Mouse (Mus musculus) kidney, postnatal 0 days (tissue): Measurements from ENCODE around the gene Sall2. TPM values are rescaled to one million over a fixed set of nuclear protein-coding genes. Genes with fewer than 3 reads are reported as not detected.

ENCODE experiments used
- ATAC-seq: fragments of 200-750 bp; cut with Nextera tagmentation; replicated peaks from 2 replicates; pipeline ENCODE4 v1.8.0; 2017; ENCODE audit warnings: low read depth, moderate number of reproducible peaks, moderate TSS enrichment, moderate library complexity; ENCODE audit not compliant: low FRiP score
- DNase-seq: peaks from one replicate; pipeline ENCODE4 v3.0.0-alpha.2; 2016; ENCODE audit warnings: low spot score
- H3K27ac ChIP-seq: fragments of 300-500 bp; sonication (generic); 2 replicates; pipeline ENCODE4 v1.5.1; 2014; ENCODE audit warnings: mild to moderate bottlenecking
- H3K27me3 ChIP-seq: fragments of 300-500 bp; sonication (generic); 2 replicates; pipeline ENCODE4 v1.6.1; 2014; ENCODE audit warnings: low read length, mixed read lengths; ENCODE audit not compliant: insufficient read depth
- H3K36me3 ChIP-seq: fragments of 300-500 bp; sonication (generic); 2 replicates; pipeline ENCODE4 v1.6.1; 2014; ENCODE audit warnings: low read length, mixed read lengths; ENCODE audit not compliant: insufficient read depth
- H3K4me1 ChIP-seq: fragments of 300-500 bp; sonication (generic); replicated peaks from 2 replicates; pipeline ENCODE4 v1.6.1; 2014; ENCODE audit warnings: antibody characterized with exemption, low read length, mixed read lengths; ENCODE audit not compliant: insufficient read depth
- H3K4me2 ChIP-seq: fragments of 300-500 bp; sonication (generic); 2 replicates; pipeline ENCODE4 v1.6.1; 2014; ENCODE audit warnings: mild to moderate bottlenecking, low read length, moderate library complexity, mixed read lengths
- H3K4me3 ChIP-seq: fragments of 300-500 bp; sonication (generic); replicated peaks from 2 replicates; pipeline ENCODE4 v1.5.1; 2014; ENCODE audit warnings: low read depth, low read length
- H3K9ac ChIP-seq: fragments of 300-500 bp; sonication (generic); 2 replicates; pipeline ENCODE4 v1.6.1; 2014; ENCODE audit warnings: low read depth, low read length
- H3K9me3 ChIP-seq: fragments of 300-500 bp; sonication (generic); replicated peaks from 2 replicates; pipeline ENCODE4 v1.6.1; 2016; ENCODE audit warnings: low read length, inconsistent platforms, mixed read lengths
- CTCF ChIP-seq: IDR thresholded peaks from 2 replicates; pipeline ENCODE4 v1.5.1; 2016; ENCODE audit warnings: antibody characterized with exemption, low read depth, mild to moderate bottlenecking, moderate library complexity
- WGBS: fragments of 180-500 bp; shearing (Covaris S2); extraction: QIAGEN DNeasy Blood & Tissue Kit; methylation state at CpG from one replicate; pipeline ENCODE4 v1.1.7; 2014; 5-methylcytosine and 5-hydroxymethylcytosine counted together
- polyA plus RNA-seq: library from polyadenylated mRNA; unstranded; fragments of >200 nt; fragmentation: Nextera tagmentation; extraction: Ambion mirVana; gene quantifications from 2 replicates; pipeline ENCODE4 v1.2.1, GENCODE M21; 2015

The Sall2 gene
- polyA plus RNA-seq, 1 experiment from 2014 or later, result 20.9 TPM

DNA sequence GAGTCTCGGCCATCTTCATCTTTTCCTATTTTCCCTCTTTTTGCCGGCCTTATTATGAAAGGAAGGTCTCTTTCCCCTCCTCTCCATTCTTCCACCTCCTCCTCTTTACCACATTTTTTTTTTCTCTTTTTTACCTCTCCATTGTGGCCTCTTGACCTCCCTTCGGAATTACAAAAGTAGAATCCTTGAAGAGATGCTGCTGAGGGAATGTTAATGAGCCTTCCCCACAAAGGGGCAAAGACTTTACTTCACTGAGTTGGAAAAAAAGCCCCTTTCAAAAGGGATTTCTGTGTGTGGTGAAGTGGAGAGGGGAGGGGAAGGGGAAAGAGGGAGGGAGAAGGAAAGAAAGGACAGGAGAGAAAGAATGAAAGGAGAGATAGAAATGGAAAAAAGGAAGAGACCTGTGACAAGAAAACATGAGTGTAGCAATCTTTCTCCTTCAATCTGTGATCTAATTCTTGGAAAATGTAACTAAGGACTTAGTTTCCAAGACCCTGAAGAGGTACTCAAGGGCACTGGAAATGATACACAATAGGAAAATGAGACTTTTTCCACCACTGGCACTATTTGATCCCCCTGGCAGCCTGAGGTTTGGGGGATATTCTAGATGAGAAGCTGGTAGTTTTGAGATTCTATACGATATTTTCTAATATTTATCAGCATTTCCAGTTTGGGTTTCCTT lies 2.6 kb upstream of the Sall2 start:
- 30% methylated on average over 4 of the region's 4 CpGs for WGBS
- no peak for TF ChIP-seq CTCF
- DNase-seq (no peak), ATAC-seq (no peak)
- H3K36me3 ChIP-seq, result no peaks in the 10 kb centered on the region
- H3K9me3 ChIP-seq, result no peaks in the 10 kb centered on the region
- H3K4me1 ChIP-seq, result 0 out of 2 replicates have a peak, but pooled peaks cover 9% of the 10 kb centered on the region
- no peaks in the 10 kb centered on the region for H3K27me3 ChIP-seq
- no peak overlapping the region for H3K4me3 ChIP-seq
- H3K4me2 ChIP-seq, result no peak overlapping the region
- no peak overlapping the region for H3K27ac ChIP-seq
- no peak overlapping the region for H3K9ac ChIP-seq

GRCm38 (mm10) chr14:52327375-52327901 lies 1.1 kb downstream of the Sall2 start:
- TF ChIP-seq CTCF, result no peak
- Histone ChIP-seq H3K36me3 (no peaks in the 10 kb centered on the region), H3K9ac (peak overlapping the region; percentile 20; the same call in 1 of the 2 replicates), H3K4me3 (peak overlapping the region; percentile 45), H3K27ac (no peak overlapping the region), H3K27me3 (no peaks in the 10 kb centered on the region), H3K9me3 (no peaks in the 10 kb centered on the region), H3K4me1 (0 out of 2 replicates have a peak, but pooled peaks cover 9% of the 10 kb centered on the region), H3K4me2 (peak overlapping the region; percentile 79)
- 4% methylated on average over 14 of the region's 14 CpGs for WGBS
- DNase-seq (peak; percentile 34), ATAC-seq (no peak)

- H3K4me1 ChIP-seq, result 0 out of 2 replicates have a peak, but pooled peaks cover 9% of the 10 kb centered on the region
- DNase-seq, result peak; percentile 46
- 24% methylated on average over 4 of the region's 4 CpGs for WGBS
Observed at GRCm38 (mm10) chr14:52325890-52326289, 2.7 kb downstream of the Sall2 start.

DNA sequence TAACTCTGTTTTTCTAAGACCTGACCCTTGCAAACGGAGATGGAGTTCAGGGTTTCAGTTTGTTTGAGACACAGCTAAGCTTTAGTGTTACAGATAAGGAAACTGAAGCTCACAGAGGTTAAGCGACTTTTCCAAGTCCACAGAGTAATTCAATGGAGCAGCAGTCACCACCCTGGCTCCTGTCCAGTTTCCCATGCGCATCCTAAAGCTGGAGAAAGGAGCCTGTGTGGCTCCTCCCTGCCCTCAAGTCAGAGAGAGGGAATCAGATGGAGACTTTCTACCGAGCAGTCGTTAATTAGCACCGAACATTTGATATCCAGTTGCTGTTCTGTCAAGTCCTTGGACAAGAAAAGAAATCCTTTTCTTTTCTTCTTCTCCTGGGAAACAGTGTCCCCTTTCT lies 9.2 kb downstream of the Sall2 start:
- WGBS, result 31% methylated on average over 6 of the region's 6 CpGs
- ATAC-seq (no peak), DNase-seq (peak; percentile 58)
- Histone ChIP-seq H3K4me1 (peaks cover 15% of the 10 kb centered on the region), H3K4me2 (no peak overlapping the region), H3K4me3 (no peak overlapping the region), H3K9me3 (no peaks in the 10 kb centered on the region), H3K27me3 (no peaks in the 10 kb centered on the region), H3K36me3 (no peaks in the 10 kb centered on the region), H3K27ac (no peak overlapping the region), H3K9ac (no peak overlapping the region)
- no peak for TF ChIP-seq CTCF

More at GRCm38 (mm10) chr14:52325890-52326289, 2.7 kb downstream of the Sall2 start:
- peak; percentile 44; the same call in 1 of the 2 replicates for TF ChIP-seq CTCF
- Histone ChIP-seq H3K36me3 (no peaks in the 10 kb centered on the region), H3K9me3 (no peaks in the 10 kb centered on the region), H3K4me3 (no peak overlapping the region), H3K9ac (no peak overlapping the region), H3K4me2 (no peak overlapping the region), H3K27ac (no peak overlapping the region), H3K27me3 (no peaks in the 10 kb centered on the region)
- no peak for ATAC-seq

DNA sequence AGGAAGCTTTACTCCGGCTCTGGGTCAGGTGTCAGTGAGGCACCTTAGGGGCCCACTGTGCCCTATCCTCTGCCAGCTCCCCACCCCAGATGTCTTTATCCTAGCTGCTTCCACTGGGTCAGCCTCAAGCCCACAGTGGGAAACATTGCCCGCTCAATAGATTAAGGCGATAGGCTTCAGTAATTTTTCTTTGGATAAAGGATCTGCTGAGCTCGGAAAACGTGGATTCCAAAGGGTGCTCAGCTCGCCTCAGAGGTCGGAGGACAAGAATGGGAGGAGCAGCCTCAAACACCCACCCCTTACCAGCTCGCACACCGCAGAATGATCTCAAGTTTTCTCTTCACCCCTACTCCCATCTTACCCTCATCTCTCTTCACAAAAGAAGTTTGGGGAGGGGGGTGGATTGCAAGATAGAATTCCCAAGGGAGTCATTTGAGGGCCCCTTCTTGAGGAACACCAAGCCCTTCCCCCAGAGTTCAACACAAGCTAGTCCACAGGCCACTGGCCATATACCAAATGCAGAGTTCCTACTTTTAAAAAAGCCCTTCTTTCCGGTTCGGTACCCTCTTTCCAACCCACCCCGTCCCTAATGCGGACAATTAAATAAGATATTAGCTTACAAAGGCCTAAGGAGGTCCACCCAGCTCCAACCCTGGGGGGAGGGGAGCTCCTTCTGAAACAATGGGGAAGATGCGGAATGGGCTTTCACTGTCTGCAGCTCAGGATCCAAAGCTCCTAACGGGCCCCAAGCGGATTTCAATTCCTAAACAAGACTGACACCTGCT lies 11.9 kb downstream of the Sall2 start:
- TF ChIP-seq CTCF, result no peak
- Histone ChIP-seq H3K9me3 (no peaks in the 10 kb centered on the region), H3K27ac (peak overlapping the region; percentile 93), H3K27me3 (no peaks in the 10 kb centered on the region), H3K36me3 (peaks cover 11% of the 10 kb centered on the region; the same call in 1 of the 2 replicates), H3K4me1 (peaks cover 23% of the 10 kb centered on the region), H3K4me3 (peak overlapping the region; percentile 73), H3K4me2 (peak overlapping the region; percentile 88), H3K9ac (peak overlapping the region; percentile 90)
- WGBS, result 12% methylated on average over 16 of the region's 16 CpGs
- peak; percentile 84 for ATAC-seq
- DNase-seq, result peak; percentile 89

DNA sequence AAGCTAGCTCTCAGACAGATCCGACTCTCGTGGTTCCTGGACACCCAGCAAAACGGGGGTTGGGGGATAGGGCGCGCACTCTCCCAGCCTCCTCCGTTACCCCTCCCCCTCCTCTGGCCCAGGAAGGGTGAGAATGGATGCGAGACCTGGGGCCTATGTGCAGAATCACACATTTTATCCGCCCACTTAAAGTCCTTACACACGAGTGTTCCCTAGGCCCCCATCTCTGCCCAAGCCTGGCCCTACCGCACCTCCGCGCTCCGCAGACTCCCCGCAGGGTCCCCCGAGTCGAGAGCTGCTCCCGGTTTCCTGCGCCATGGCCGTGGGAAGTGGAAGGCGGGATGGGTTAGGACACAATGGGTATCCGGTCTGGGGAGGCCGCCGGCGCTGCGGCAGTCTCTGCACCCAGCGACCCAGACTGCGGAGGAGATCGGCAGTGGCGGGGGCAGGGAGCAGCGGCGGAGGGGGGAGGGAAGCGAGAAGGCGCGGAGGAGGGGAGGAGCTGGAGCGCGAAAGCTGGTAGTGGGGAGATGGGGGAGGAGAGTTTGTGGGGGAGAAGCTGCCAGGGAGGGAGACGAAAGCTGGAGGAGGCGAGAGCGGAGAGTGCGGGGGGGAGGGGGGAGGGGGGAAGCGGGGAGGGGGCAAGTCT lies 12.6 kb downstream of the Sall2 start:
- H3K9ac ChIP-seq, result peak overlapping the region; percentile 90
- H3K4me1 ChIP-seq, result peaks cover 25% of the 10 kb centered on the region
- under 1% methylated on average over 30 of the region's 41 CpGs for WGBS
- peak overlapping the region; percentile 93 for H3K27ac ChIP-seq
- H3K36me3 ChIP-seq, result peaks cover 11% of the 10 kb centered on the region; the same call in 1 of the 2 replicates
- no peak for TF ChIP-seq CTCF
- H3K27me3 ChIP-seq, result no peaks in the 10 kb centered on the region
- ATAC-seq (peak; percentile 80), DNase-seq (peak; percentile 94)
- H3K4me3 ChIP-seq, result peak overlapping the region; percentile 73
- H3K9me3 ChIP-seq, result no peaks in the 10 kb centered on the region
- H3K4me2 ChIP-seq, result peak overlapping the region; percentile 88
